Mouse (Mus musculus) left cerebral cortex, adult 2 months (tissue): ENCODE measurements around the gene Gm49369. TPM values are rescaled to one million over a fixed set of nuclear protein-coding genes. Genes with fewer than 3 reads are reported as not detected.
"Not testable (repeated sequence)": the region's sequence is repeated elsewhere in the genome, so short reads cannot be mapped to it uniquely, and the experiment has no call there.

Source experiments
- DNase-seq, 2 experiments: peaks; one replicate each; pipeline ENCODE4 v3.0.0; 2021 to 2022; ENCODE audit warnings: low spot score in 2 of 2, mixed read lengths in 1 of 2; ENCODE audit errors: extremely low spot score in 1 of 2
- H3K27ac ChIP-seq: fragments of 200-600 bp; 2 replicates; pipeline ENCODE4 v1.8.1; 2022
- H3K4me3 ChIP-seq: fragments of 200-600 bp; 2 replicates; pipeline ENCODE4 v1.8.1; 2022
- CTCF ChIP-seq: fragments of 200-600 bp; IDR thresholded peaks from 2 replicates; pipeline ENCODE4 v1.8.1; 2022; ENCODE audit warnings: antibody characterized with exemption, mild to moderate bottlenecking, moderate library complexity
- intact Hi-C: fragments of 180-260 bp; cut with DNase I; formaldehyde crosslinking; loops from one replicate; pipeline ENCODE4 v1.15.1; 2025
- total RNA-seq, 2 experiments: library from RNA; stranded (reverse); gene quantifications; 2 replicates each; pipeline ENCODE4 v1.2.3; 2021

Gm49369 gene
- total RNA-seq, 2 experiments from 2014 or later: 4.3 to 4.5 TPM

DNA sequence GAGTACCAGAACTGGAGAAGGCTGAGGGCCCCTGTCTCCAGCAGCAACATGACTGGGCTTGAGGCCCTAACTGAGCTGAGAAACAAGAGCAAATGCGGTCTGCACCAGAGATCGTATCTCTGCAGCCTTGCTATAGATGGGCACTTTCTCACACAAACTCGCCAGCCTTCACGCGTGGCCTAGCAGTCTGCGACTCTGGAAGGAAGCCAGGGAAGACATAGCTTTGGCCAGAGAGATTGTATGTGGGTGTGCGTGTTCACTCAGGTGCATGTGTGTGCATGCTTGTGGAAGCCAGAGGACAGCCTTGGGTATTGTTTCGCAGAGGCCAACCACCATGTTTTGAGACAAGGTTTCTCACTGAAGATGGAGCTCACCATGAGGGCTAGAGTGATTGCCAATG is 26.2 kb upstream of the Gm49369 start:
- no peak for DNase-seq
- Histone ChIP-seq H3K4me3 (no peak overlapping the region), H3K27ac (no peak overlapping the region)
- no peak for TF ChIP-seq CTCF
- intact Hi-C loops: no loop called here

- Histone ChIP-seq H3K4me3 (no peak overlapping the region), H3K27ac (no peak overlapping the region)
- intact Hi-C loops: no loop called here
- TF ChIP-seq CTCF: no peak; the same call in none of the 2 replicates
- DNase-seq: no peak
These were observed 25.5 kb upstream of the Gm49369 start for GRCm38 (mm10) chr7:142407935-142408334.

- H3K4me3 ChIP-seq, DNase-seq, intact Hi-C loops, H3K27ac ChIP-seq: not testable (repeated sequence)
These were observed 22.7 kb upstream of the Gm49369 start for GRCm38 (mm10) chr7:142405134-142405533.

DNA sequence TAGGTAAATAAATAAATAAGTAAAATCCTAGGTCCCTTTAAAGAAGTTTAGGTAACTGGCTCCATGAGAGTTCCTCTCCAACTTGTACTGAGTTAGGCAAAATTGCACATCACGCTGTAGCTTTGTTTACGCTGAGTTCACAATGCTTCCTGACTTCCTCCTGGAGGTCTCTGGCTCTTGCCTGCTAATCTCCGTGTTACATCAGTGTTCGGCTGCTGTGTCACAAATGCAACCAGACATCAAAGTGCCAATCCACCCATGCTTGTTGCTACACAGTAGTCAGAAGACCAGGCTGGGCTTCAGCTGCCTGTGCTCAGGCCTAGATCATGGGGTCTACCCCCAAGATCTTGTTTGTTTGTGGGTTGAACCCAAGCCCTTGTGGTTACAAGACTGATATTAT is 21.1 kb upstream of the Gm49369 start:
- no peak for DNase-seq
- Histone ChIP-seq H3K27ac (no peak overlapping the region), H3K4me3 (no peak overlapping the region)
- intact Hi-C loops: no loop called here
- TF ChIP-seq CTCF: no peak

- peak overlapping the region; percentile 45 for H3K27ac ChIP-seq
- DNase-seq: no peak
- TF ChIP-seq CTCF: no peak
- intact Hi-C loops: no loop called here
- H3K4me3 ChIP-seq: no peak overlapping the region
These were observed 18.3 kb upstream of the Gm49369 start for GRCm38 (mm10) chr7:142400750-142401142.

DNA sequence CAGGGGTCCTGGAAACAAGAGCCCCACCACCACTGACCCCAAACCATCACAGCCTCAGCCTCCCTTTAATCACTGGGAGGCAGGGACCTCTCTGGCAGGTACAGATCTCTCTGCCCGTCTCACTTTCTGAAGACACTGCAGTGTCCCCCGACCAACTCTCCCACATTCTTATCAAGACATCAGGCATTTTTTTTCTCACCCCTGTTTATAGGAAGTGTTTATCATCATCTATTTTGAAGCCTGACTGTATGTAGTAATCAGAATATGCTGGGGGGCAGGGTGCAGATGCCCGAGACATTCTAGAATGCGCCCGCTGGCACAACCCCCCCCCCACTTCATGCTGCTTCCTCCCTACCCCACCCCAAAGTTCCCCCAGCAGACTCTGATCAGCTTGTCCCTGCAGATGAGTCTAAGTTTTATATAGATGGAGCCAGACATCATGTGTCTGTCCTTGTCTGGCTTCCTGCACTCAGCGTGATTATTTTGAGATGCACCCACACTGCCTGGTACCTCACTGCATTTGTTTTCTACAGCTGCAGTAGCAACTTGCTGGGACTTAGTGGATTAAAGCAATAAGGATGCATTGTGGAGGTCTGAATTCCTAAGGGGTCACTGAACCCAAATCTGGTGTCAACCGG is 17.8 kb upstream of the Gm49369 start:
- peak overlapping the region; percentile 47 for H3K27ac ChIP-seq

GRCm38 (mm10) chr7:142399250-142399649 is 16.8 kb upstream of the Gm49369 start:
- H3K27ac ChIP-seq: peak overlapping the region; percentile 47
- no peak for TF ChIP-seq CTCF
- no peak for DNase-seq
- intact Hi-C loops: no loop called here
- H3K4me3 ChIP-seq: no peak overlapping the region

More for the DNA sequence above, 17.8 kb upstream of the Gm49369 start:
- no peak for DNase-seq
- intact Hi-C loops: no loop called here
- H3K4me3 ChIP-seq: no peak overlapping the region
- TF ChIP-seq CTCF: no peak

- peak overlapping the region; percentile 10; the same call in 1 of the 2 replicates for H3K27ac ChIP-seq
- DNase-seq: no peak
- intact Hi-C loops: no loop called here
- H3K4me3 ChIP-seq: no peak overlapping the region
- no peak for TF ChIP-seq CTCF
These were observed 15.6 kb upstream of the Gm49369 start for GRCm38 (mm10) chr7:142398052-142398451.

GRCm38 (mm10) chr7:142396611-142397010 is 14.1 kb upstream of the Gm49369 start:
- Histone ChIP-seq H3K4me3 (no peak overlapping the region), H3K27ac (peak overlapping the region; percentile 8; the same call in 1 of the 2 replicates)
- TF ChIP-seq CTCF: no peak
- no peak for DNase-seq
- intact Hi-C loops: no loop called here

DNA sequence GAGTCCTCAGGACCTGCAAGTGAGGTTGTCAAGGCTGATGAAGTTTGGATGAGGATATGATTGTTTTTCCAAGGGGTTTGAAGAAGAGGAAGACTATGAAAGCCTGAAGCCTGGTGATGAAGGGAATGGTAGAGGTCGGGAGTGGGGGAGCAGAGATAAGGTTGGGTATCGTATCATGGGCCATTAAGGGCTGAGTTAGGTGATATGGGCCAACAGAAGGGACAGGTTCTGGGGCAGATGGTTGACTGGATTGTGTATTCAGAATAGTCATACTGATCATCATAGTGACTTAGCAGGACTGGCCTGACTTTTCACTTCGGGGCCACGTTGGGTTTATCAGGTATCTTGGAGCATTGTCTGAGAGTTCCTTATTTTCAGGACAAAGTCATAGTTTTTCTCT is 13.0 kb upstream of the Gm49369 start:
- intact Hi-C loops: no loop called here
- no peak overlapping the region for H3K27ac ChIP-seq
- H3K4me3 ChIP-seq: no peak overlapping the region
- TF ChIP-seq CTCF: no peak
- DNase-seq: no peak

DNA sequence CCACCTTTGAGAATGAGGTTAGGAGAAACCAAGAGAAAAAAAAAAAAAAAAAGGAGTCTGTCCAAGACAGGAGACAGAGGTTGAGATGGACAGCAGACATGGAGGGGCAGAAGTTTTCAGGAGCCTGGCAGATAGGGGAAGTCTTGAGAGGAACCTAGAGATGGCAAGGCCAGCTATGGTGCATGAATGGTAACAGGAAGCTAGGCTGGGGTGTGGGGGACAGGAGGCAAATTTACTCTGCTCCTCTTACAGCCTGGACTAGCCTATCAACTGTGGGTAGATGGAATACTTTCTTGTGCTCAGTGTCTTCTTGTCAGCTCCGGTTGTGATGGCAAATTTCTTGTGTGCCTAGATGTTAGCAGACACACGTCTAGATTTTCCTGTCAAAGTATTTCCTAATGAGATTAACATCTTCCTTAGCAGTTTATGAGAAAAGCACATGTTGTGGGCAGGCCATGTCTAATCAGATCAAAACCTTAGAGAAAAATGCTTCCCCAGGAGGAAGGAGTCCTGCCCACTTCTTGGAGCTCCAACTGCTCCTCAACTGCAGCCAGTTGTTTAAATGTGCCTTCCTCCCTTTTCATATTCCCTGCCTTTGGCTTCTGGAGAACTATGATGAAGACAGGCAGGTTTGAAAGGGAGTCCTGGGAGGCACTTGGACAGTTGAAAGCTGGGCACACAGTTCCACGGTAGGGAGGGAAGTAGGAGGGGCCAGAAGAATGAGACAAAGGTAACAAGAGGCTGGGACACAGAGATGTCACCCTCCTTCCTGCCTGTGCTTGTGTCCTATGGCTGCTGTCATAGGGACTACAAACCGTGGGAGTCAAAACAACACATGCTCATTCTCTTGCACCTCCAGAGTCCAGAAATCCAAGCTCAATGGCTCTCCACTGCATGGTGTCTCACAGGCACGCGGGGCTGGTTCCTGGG is 12.1 kb upstream of the Gm49369 start:
- no peak for TF ChIP-seq CTCF
- H3K4me3 ChIP-seq: no peak overlapping the region
- no peak for DNase-seq
- no peak overlapping the region for H3K27ac ChIP-seq
- intact Hi-C loops: no loop called here

DNA sequence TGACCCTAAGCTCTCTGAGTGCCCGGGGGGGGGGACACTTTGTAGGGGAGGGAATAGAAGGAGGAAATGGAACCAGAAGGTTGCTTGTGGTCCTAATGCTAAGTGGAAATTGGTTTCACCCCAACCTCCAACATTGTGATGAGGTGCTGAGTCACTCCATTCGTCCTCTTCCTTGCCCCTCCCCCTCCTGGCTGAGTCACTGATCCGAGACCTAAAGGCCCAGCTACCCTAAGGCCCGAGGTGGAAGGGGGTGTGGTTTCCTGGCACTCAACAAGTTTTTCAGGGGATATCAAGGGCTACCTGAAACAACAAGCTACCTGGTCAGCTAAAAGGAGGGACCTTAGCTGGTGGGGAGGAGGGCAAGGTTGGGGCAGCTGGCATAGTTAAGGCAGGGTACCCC is 10.7 kb upstream of the Gm49369 start:
- intact Hi-C loops: no loop called here

More for the DNA sequence above, 10.7 kb upstream of the Gm49369 start:
- no peak for DNase-seq
- no peak overlapping the region for H3K4me3 ChIP-seq
- no peak overlapping the region for H3K27ac ChIP-seq
- TF ChIP-seq CTCF: no peak
